Mouse (Mus musculus): ENCODE measurements at regions not wholly inside any gene's neighbourhood (a gene's known extent, or its start where the extent isn't known, plus 50 kb on each side); places are given as distances from the start of the nearest gene placed in this dataset.

- no peak for TF ChIP-seq CTCF (IDR thresholded peaks at IDR 0.05; ENCODE audit: insufficient read depth, low read depth, low read length)
- no peak for TF ChIP-seq POLR2A (IDR thresholded peaks at IDR 0.05; ENCODE audit: insufficient read depth, low read depth, low read length)
Observed at GRCm38 (mm10) chr8:11947766-11948165, 107.5 kb downstream of the Tex29 start.
